Mouse (Mus musculus): ENCODE measurements at regions not wholly inside any gene's neighbourhood (a gene's known extent, or its start where the extent isn't known, plus 50 kb on each side); places are given as distances from the start of the nearest gene placed in this dataset.

DNA sequence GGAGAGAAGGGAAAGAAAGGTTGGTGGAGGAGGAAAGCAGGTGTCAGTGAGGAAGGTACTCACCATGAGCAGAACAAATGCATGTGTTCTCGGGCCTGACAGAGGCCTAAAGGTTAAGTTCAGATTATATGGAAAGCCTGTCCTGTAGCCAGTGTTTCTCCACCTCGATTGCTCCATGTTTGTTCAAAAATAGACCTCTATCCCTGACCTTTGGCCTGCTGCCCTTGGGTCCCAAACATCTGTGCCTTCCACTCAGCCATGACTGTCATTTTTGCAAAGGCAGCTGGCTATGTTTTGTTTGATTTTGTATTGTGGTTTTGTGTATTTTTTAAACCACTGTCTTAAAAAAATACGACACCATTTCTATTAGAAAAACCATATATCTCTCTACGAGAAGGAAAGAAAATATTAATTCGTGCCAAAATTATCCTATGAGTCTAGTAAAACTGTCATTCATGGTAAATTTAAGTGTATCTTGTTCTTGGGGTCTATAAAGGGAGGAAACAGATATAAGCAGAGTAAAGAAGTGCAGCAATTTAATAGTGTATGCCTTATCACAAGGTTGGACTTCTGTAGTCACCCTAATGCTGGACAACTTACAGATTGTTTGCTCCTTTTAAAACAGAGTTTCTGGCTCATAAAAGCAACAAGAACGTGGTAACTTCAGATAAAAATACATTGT is 96.1 kb upstream of the Vgll3 start:
- no peak for DNase-seq (ENCODE audit: low read depth)
- no peak for TF ChIP-seq CTCF (IDR thresholded peaks at IDR 0.05; ENCODE audit: borderline replicate concordance, extremely low read depth, insufficient read depth, insufficient read length)

DNA sequence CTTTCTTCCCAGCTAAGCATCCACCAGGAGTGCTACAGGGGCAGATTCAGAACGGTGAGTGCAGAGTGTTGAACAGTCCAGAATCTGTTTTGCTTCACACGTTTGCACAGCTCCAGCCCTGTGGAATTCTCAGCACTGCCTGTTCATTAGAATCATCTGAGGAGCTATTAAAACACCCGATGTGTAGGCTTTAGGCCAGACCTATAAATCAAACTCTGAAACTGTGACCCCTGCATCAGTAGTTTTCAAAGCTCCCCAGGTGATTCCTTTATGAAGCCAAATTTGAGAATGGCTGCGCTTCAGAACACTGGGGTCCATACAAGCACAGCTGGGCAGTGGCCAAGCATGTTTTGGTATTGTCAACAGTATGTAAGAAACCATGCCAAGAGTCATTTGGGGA is 94.1 kb upstream of the Vgll3 start:
- TF ChIP-seq CTCF (IDR thresholded peaks at IDR 0.05; ENCODE audit: borderline replicate concordance, extremely low read depth, insufficient read depth, insufficient read length) (no peak), POLR2A (IDR thresholded peaks at IDR 0.05; ENCODE audit: borderline replicate concordance, extremely low read depth, insufficient read depth, insufficient read length, poor library complexity, severe bottlenecking) (no peak)
- peak; percentile 65 for DNase-seq (ENCODE audit: low read depth)

DNA sequence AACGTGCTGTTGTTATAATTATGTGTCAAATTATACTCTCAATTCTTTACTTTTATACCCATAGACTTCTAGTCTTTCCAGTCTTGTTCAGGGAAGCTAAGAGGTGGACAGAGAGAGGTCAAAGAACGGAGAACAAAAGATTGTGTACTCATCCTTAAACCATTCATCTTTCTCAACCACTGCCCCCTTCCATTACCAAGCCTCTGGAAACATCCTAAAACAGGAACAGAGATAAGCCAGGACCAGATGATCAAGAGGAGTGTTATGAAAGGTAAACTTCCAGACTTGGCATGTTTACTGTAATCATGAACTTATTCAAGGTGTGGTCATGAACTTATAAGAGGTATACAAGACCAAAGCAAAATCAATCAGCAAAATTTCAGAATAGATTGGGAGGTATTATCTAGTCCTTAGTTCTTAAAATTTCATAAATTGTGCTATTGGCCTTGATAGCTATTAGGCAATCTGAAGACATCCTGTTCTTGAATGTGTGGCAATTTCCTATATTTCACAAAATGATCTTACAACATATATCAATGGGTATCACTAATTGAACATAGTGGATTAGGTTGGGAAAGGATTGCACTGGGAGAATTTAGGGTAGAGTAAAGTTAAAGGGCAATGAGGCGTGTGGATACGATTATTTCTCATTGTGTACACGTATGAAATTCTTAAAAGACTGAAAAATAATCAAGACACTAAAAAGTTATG is 89.3 kb upstream of the Vgll3 start:
- DNase-seq (ENCODE audit: low read depth) = no peak
- no peak for TF ChIP-seq CTCF (IDR thresholded peaks at IDR 0.05; ENCODE audit: borderline replicate concordance, extremely low read depth, insufficient read depth, insufficient read length)
- TF ChIP-seq POLR2A (IDR thresholded peaks at IDR 0.05; ENCODE audit: borderline replicate concordance, extremely low read depth, insufficient read depth, insufficient read length, poor library complexity, severe bottlenecking) = no peak

DNA sequence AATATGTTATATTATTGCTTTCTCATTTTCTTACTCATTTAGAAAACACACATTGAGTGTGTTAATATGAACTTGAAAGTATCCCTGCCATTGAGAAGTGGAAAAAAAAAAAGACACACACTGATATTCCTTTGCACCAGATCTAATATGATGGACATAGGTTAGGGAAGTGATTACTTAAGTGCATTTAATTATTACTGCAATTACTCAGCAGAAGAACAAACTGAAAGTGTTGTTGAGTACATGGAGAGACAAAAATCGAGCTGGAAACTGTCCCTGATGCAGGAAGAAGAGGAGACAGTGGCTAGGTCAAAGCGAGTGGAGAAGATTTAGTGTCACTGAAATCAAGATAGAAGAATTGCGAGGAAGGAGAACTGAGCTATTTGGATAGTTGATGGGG is 88.8 kb upstream of the Vgll3 start:
- TF ChIP-seq CTCF (IDR thresholded peaks at IDR 0.05; ENCODE audit: borderline replicate concordance, extremely low read depth, insufficient read depth, insufficient read length) (no peak), POLR2A (IDR thresholded peaks at IDR 0.05; ENCODE audit: borderline replicate concordance, extremely low read depth, insufficient read depth, insufficient read length, poor library complexity, severe bottlenecking) (no peak)

DNA sequence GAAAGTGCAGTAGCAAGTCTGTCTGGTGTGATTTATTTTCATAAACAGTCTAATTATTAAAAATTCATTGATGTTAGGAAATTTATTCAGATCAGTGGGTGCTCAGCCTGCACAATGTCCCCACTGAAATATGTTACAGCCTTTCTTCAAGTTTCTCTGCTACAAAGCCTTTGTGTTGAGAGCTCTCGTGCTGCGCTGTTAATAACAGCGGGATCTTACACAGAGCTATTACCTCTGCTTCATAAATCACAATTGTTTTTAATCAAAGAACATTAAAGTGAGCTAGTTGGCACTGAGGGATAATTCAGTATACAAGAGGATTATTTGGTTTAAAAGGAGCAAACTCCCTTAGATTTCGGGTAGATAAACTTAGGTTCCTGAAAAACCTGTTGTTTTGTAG is 85.7 kb upstream of the Vgll3 start:
- peak; percentile 41 for DNase-seq (ENCODE audit: low read depth)
- TF ChIP-seq CTCF (IDR thresholded peaks at IDR 0.05; ENCODE audit: borderline replicate concordance, extremely low read depth, insufficient read depth, insufficient read length) (no peak), POLR2A (IDR thresholded peaks at IDR 0.05; ENCODE audit: borderline replicate concordance, extremely low read depth, insufficient read depth, insufficient read length, poor library complexity, severe bottlenecking) (no peak)

More for the DNA sequence above, 88.8 kb upstream of the Vgll3 start:
- no peak for DNase-seq (ENCODE audit: low read depth)

DNA sequence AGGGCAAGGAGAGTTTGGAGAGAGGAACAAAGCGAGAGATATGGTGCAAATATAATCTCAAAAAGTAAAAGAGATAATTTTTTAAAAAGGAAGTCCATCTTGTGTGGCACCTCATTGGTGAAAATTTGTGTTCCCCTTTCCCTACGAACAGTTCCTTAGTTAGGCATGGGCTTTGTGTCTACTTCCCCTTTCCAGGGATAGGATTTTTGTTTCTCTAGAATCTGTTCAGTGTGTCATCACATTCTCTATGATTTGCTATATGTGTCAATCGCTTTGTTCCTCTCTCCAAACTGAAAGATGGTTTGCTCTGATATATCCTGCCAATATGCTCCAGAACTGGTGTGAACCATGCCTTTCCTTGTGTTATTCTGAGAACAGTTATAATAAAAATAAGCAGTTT is 75.4 kb upstream of the Vgll3 start:
- TF ChIP-seq CTCF (IDR thresholded peaks at IDR 0.05; ENCODE audit: borderline replicate concordance, extremely low read depth, insufficient read depth, insufficient read length) (no peak), POLR2A (IDR thresholded peaks at IDR 0.05; ENCODE audit: borderline replicate concordance, extremely low read depth, insufficient read depth, insufficient read length, poor library complexity, severe bottlenecking) (no peak)
- no peak for DNase-seq (ENCODE audit: low read depth)

DNA sequence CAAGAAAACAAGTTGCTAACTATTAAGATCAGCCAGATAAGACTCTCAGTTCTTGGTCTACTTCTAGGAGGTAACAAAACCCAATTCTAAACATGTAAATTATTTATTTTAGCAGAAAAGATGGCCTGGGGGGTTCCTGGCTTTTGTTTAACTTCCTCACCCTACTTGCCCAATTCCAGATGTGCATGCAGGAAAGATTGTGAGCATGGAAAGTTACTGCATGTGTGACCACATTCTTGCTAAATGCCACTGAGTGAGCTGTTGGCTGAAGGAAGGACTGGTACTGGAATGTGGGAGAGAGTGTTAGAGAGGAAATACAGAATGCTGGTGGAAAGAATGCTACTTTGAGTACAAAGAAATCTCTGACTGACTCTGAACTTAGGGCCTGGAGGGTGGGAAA is 72.1 kb upstream of the Vgll3 start:
- TF ChIP-seq POLR2A (IDR thresholded peaks at IDR 0.05; ENCODE audit: borderline replicate concordance, extremely low read depth, insufficient read depth, insufficient read length, poor library complexity, severe bottlenecking) = no peak
- no peak for TF ChIP-seq CTCF (IDR thresholded peaks at IDR 0.05; ENCODE audit: borderline replicate concordance, extremely low read depth, insufficient read depth, insufficient read length)
- DNase-seq (ENCODE audit: low read depth) = no peak

DNA sequence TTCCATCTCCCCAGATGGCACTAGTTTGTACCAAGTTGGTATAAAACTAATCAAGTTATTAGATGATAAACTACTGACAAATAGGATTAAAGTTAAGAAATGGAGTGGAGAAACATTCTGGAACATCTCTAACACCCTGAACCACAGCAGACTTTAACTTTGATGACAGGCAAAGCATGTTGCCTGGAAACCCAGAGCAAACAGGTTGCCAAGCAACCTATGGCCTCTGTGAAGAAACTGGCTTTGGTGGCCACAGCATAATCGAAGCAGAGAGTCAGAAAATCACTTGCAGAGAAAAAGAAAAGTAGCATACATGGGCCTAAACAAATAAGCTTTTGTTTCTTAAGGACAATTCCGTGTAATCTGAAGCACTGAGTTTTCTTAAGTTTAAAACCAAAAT is 59.4 kb upstream of the Vgll3 start:
- peak; percentile 20 for DNase-seq (ENCODE audit: low read depth)
- TF ChIP-seq CTCF (IDR thresholded peaks at IDR 0.05; ENCODE audit: borderline replicate concordance, extremely low read depth, insufficient read depth, insufficient read length) (no peak), POLR2A (IDR thresholded peaks at IDR 0.05; ENCODE audit: borderline replicate concordance, extremely low read depth, insufficient read depth, insufficient read length, poor library complexity, severe bottlenecking) (no peak)

Measured in brain, embryonic 14.5 days (tissue).